Mouse (Mus musculus) midbrain, embryonic 11.5 days (tissue): ENCODE results near the gene Bap1. TPM values are rescaled to one million over a fixed set of nuclear protein-coding genes. Genes with fewer than 3 reads are reported as not detected.

Source experiments
- ATAC-seq: fragments of 200-750 bp; cut with Nextera tagmentation; 2 replicates; pipeline ENCODE4 v1.8.0; 2017; ENCODE audit warnings: moderate TSS enrichment, moderate library complexity; ENCODE audit not compliant: low FRiP score
- DNase-seq: peaks from one replicate; pipeline ENCODE4 v3.0.0; 2015; ENCODE audit warnings: low spot score; ENCODE audit errors: missing footprints
- H3K27ac ChIP-seq: fragments of 300-500 bp; sonication (generic); 2 replicates; pipeline ENCODE4 v1.5.1; 2014; ENCODE audit warnings: low read depth, low read length
- H3K27me3 ChIP-seq: fragments of 300-500 bp; sonication (generic); 2 replicates; pipeline ENCODE4 v1.6.1; 2014; ENCODE audit warnings: mild to moderate bottlenecking, low read length, moderate library complexity, mixed read lengths; ENCODE audit not compliant: control insufficient read depth, insufficient read depth
- H3K36me3 ChIP-seq: fragments of 300-500 bp; sonication (generic); 2 replicates; pipeline ENCODE4 v1.6.1; 2014; ENCODE audit warnings: mild to moderate bottlenecking, low read length, moderate library complexity, mixed read lengths; ENCODE audit not compliant: control insufficient read depth, insufficient read depth
- H3K4me1 ChIP-seq: fragments of 300-500 bp; sonication (generic); 2 replicates; pipeline ENCODE4 v1.6.1; 2014; ENCODE audit warnings: low read length; ENCODE audit not compliant: control insufficient read depth, insufficient read depth
- H3K4me2 ChIP-seq: fragments of 300-500 bp; sonication (generic); 2 replicates; pipeline ENCODE4 v1.6.1; 2014; ENCODE audit warnings: mild to moderate bottlenecking, moderate library complexity
- H3K4me3 ChIP-seq: fragments of 300-500 bp; sonication (generic); 2 replicates; pipeline ENCODE4 v1.5.1; 2014; ENCODE audit warnings: low read depth, low read length
- H3K9ac ChIP-seq: fragments of 300-500 bp; sonication (generic); 2 replicates; pipeline ENCODE4 v1.6.1; 2014; ENCODE audit warnings: low read length
- H3K9me3 ChIP-seq: fragments of 300-500 bp; sonication (generic); 2 replicates; pipeline ENCODE4 v1.6.1; 2016; ENCODE audit warnings: low read length; ENCODE audit not compliant: control insufficient read depth
- WGBS: fragments of 180-500 bp; shearing (Covaris S2); extraction: QIAGEN DNeasy Blood & Tissue Kit; methylation state at CpG from one replicate; pipeline ENCODE4 v1.1.7; 2014; 5-methylcytosine and 5-hydroxymethylcytosine counted together
- polyA plus RNA-seq: library from polyadenylated mRNA; unstranded; fragments of >200 nt; fragmentation: Nextera tagmentation; extraction: Ambion mirVana; gene quantifications from 2 replicates; pipeline ENCODE4 v1.2.1, GENCODE M21; 2014

Gene Bap1
- polyA plus RNA-seq, 1 experiment from 2014 or later, result 95.7 TPM

DNA sequence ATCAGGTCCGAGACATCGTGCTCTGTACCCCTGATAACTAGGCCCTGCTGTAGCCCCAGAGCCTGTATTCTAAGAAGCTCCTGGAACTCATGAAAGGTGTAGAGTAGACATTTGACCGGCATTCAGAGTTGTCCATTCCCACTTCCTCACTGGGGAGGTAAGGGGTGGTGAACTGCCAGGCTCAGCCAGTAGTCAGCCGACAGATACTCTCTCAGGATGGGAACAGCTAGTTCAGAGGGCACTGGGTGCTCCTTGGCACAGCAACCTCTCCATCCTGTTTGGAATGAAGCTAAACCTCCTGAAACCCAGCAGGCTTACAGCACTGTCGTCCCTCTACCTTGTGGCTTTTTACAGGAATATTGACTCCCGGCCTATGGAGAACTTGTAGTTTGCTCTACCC lies 39.4 kb upstream of the Bap1 start:
- no peak overlapping the region for H3K4me3 ChIP-seq
- H3K27me3 ChIP-seq, result no peaks in the 10 kb centered on the region
- ATAC-seq, result no peak
- H3K27ac ChIP-seq, result no peak overlapping the region
- no peak overlapping the region for H3K9ac ChIP-seq
- no peak overlapping the region for H3K4me2 ChIP-seq
- 0 out of 2 replicates have a peak, but pooled peaks cover 2% of the 10 kb centered on the region for H3K4me1 ChIP-seq
- WGBS, result 88% methylated on average over 6 of the region's 6 CpGs
- H3K9me3 ChIP-seq, result no peaks in the 10 kb centered on the region
- DNase-seq, result no peak
- H3K36me3 ChIP-seq, result no peaks in the 10 kb centered on the region

DNA sequence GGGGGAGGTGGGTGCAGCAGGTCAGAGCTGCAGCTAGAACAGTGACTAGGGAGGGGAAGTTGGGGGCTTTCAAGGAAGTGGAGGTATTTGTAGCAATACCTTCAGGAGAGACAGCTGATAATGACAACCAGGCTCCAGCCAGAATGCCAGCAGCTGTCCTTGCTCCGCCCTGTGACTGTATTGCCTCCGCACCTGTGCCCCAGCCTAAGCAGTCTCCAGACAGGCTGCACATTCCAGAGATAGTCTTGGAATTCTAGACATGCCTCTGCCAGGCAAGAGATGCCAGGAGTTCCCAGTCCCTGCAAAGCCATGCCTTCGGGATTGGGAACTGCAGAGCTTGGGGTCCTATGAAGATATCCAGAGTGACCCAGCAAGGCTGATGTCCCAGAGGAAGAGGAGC lies 38.8 kb upstream of the Bap1 start:
- no peak for ATAC-seq
- no peak overlapping the region for H3K9ac ChIP-seq
- 89% methylated on average over 3 of the region's 3 CpGs for WGBS

DNA sequence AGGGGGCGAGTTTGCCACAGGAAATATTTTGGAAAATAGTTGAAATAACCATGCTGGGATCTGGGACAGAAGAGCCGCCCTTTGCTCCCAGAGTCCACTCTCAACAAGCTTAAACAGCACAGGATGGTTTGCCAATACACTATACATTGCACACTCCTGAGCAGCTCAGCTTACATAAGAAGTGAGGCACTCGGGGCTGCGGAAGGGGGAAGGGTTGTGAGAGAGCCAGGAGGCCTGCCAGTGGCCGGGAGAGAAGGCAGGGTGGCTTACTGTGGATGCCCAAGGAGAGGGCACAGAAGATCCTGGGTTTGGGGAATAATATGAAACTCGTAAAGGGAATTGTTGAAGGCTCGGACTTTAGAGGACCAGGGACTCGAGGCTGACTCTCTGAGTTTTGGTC lies 37.4 kb upstream of the Bap1 start:
- Histone ChIP-seq H3K9me3 (no peaks in the 10 kb centered on the region), H3K4me1 (no peaks in the 10 kb centered on the region), H3K27me3 (no peaks in the 10 kb centered on the region), H3K9ac (no peak overlapping the region), H3K4me3 (no peak overlapping the region), H3K4me2 (no peak overlapping the region), H3K27ac (no peak overlapping the region), H3K36me3 (no peaks in the 10 kb centered on the region)
- peak; percentile 65 for DNase-seq
- WGBS, result 74% methylated on average over 8 of the region's 8 CpGs
- ATAC-seq, result no peak

More for the DNA sequence above, 38.8 kb upstream of the Bap1 start:
- Histone ChIP-seq H3K36me3 (no peaks in the 10 kb centered on the region), H3K4me3 (no peak overlapping the region), H3K4me2 (no peak overlapping the region), H3K27me3 (no peaks in the 10 kb centered on the region), H3K27ac (no peak overlapping the region), H3K4me1 (no peaks in the 10 kb centered on the region), H3K9me3 (no peaks in the 10 kb centered on the region)
- no peak for DNase-seq

DNA sequence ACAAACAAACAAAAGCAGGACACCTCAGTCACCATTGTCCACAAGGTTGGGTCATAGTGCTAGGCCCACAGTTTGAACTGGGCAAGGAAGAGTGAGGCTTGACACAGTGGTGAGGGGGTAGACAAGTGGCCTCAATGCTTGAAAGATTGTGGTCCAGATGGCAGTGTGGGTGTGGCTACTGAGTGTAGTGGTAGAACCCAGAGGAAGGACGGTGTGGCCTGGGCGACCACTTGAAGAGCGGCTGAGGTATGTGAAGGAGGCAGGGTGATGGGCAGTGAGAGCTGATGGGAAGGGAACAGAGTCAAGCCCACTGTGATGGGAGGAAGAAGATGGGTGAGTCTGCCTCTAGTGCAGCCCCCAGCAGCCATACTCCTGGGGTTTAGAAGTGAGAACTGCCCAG lies 36.6 kb upstream of the Bap1 start:
- no peaks in the 10 kb centered on the region for H3K27me3 ChIP-seq
- no peak overlapping the region for H3K4me2 ChIP-seq
- H3K36me3 ChIP-seq, result no peaks in the 10 kb centered on the region
- no peak overlapping the region for H3K4me3 ChIP-seq
- no peaks in the 10 kb centered on the region for H3K9me3 ChIP-seq
- no peak overlapping the region for H3K27ac ChIP-seq
- ATAC-seq, result no peak
- WGBS, result 94% methylated on average over 3 of the region's 3 CpGs
- H3K4me1 ChIP-seq, result no peaks in the 10 kb centered on the region
- no peak overlapping the region for H3K9ac ChIP-seq
- DNase-seq, result peak; percentile 33

DNA sequence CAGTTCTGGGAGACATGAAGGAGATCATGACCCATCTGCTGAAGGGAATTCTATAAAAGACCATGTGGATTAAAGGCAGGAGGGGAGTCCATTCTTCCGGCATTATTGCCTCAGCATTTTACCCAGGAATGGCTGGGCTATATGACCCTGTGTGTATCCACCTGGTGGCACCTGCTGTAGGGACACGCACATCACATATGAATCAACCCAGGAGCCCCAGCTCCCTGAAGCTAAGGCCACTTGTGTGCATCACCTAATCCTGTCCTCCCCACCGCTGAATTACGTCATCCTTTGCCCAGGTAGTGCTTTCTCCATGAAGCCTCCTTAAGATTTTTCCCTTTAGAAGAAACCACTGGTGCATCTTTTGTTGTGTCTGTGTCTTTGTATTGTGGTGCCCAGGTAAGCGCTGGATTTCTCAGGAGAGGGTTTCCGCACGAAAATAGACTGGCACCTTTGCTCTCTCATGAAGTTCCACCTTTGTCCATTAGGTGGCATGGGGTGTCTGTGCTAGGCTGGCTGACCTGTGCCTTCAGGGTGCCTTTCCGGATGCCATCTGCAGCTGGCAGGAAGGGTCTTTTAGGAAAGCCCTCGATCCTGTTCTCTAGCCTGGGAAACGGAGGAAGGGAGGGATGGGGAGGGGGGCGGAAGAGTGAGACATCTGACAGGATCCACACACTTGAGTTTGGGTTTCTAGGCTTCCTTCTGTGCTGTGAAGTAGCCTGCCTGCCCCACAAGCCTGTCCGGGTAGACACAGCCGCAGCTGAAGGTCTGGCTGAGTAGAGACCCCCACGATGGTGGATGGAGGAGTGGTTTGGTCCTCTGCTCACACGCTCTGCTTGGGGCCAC lies 35.9 kb upstream of the Bap1 start:
- H3K4me3 ChIP-seq, result no peak overlapping the region
- 41% methylated on average over 15 of the region's 15 CpGs for WGBS
- no peaks in the 10 kb centered on the region for H3K36me3 ChIP-seq
- H3K4me1 ChIP-seq, result no peaks in the 10 kb centered on the region
- peak overlapping the region; percentile 8; the same call in 1 of the 2 replicates for H3K27ac ChIP-seq
- H3K9me3 ChIP-seq, result no peaks in the 10 kb centered on the region
- no peak overlapping the region for H3K4me2 ChIP-seq
- DNase-seq (peak; percentile 94), ATAC-seq (peak; percentile 50)
- no peaks in the 10 kb centered on the region for H3K27me3 ChIP-seq
- peak overlapping the region; percentile 38 for H3K9ac ChIP-seq

DNA sequence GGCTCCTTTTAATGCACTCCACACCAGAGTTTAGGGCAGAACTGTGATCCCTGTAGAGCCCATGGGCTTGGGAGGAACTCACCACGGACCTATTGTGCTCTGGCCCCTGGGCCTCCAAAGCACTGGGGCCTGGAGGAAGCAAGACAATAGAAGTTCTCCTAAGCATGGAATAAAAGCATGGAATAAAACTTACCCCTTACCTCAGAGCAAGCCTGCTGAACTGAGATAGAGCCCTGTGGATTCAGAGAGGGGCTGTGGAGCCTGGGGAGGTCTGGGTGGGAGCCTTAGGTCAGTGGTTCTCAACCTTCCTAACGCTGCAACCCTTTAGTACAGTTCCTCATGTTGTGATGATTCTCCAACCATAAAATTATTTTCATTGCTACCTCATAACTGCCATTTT lies 34.4 kb upstream of the Bap1 start, which contains the start of gene Nisch:
Gene Nisch, minus strand, starts transcription at position 101 of the 400 bp plus-strand sequence.
- Histone ChIP-seq H3K4me1 (no peaks in the 10 kb centered on the region), H3K27me3 (no peaks in the 10 kb centered on the region), H3K27ac (peak within 1 kb of the TSS; percentile 8; the same call in 1 of the 2 replicates), H3K4me2 (no peak within 1 kb of the TSS), H3K9me3 (no peaks in the 10 kb centered on the region), H3K4me3 (no peak within 1 kb of the TSS), H3K36me3 (no peaks in the 10 kb centered on the region), H3K9ac (peak within 1 kb of the TSS; percentile 38)
- DNase-seq, result peak; percentile 81
- 61% methylated on average over 2 of the region's 2 CpGs for WGBS
- ATAC-seq, result no peak

DNA sequence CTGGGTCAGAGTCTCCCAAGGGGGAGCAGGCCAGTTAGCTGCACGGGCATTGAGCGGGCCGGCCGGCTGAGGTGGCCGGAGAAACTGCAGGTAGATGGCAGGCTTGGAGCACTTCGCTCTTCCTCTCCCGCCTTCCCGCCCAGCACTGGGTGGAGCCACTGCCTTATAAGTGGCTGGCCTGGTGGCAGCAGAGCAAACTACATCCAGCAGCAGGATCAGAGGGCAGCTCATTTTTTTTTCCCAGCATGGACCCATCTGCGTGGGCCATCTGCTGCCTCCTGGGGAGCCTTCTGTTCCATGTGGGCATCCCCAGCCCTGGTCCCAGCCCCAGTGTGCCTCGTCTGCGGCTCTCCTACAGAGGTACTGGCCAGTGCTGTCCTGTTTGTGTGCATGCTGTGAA lies 33.6 kb upstream of the Bap1 start, which contains the start of gene Sema3g:
Gene Sema3g, plus strand, starts transcription at position 195 of the 400 bp plus-strand sequence.
- no peak within 1 kb of the TSS for H3K4me3 ChIP-seq
- 21% methylated on average over 11 of the region's 11 CpGs for WGBS
- H3K27ac ChIP-seq, result no peak within 1 kb of the TSS
- H3K4me2 ChIP-seq, result no peak within 1 kb of the TSS
- no peaks in the 10 kb centered on the region for H3K36me3 ChIP-seq
- DNase-seq (peak; percentile 82), ATAC-seq (peak; percentile 67; the same call in 1 of the 2 replicates)
- no peaks in the 10 kb centered on the region for H3K27me3 ChIP-seq
- no peak within 1 kb of the TSS for H3K9ac ChIP-seq
- no peaks in the 10 kb centered on the region for H3K4me1 ChIP-seq
- no peaks in the 10 kb centered on the region for H3K9me3 ChIP-seq

DNA sequence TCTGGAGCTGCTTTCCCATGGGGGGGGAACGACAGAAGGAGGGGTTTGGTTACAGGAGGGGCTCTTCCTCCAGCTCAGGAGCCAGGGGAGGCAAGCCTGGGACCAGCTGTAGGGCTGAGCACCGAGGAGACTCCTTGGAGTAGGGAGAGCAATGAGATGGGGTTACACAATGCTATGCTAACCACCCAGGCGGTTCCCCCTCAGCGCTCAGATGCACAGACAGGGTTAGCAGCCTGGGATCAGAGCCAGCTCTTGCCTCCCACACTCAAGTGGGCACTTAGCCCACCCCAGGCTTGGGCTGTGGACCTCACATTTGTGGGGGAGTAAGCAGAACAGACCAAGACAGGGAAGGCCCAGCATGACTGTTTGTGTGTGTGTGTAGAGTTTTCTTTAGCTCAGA lies 24.3 kb upstream of the Bap1 start:
- Histone ChIP-seq H3K9me3 (no peaks in the 10 kb centered on the region), H3K36me3 (no peaks in the 10 kb centered on the region), H3K4me3 (no peak overlapping the region), H3K4me1 (no peaks in the 10 kb centered on the region), H3K4me2 (no peak overlapping the region), H3K27ac (no peak overlapping the region), H3K27me3 (no peaks in the 10 kb centered on the region), H3K9ac (no peak overlapping the region)
- DNase-seq (peak; percentile 62), ATAC-seq (no peak)
- WGBS, result 72% methylated on average over 4 of the region's 4 CpGs

DNA sequence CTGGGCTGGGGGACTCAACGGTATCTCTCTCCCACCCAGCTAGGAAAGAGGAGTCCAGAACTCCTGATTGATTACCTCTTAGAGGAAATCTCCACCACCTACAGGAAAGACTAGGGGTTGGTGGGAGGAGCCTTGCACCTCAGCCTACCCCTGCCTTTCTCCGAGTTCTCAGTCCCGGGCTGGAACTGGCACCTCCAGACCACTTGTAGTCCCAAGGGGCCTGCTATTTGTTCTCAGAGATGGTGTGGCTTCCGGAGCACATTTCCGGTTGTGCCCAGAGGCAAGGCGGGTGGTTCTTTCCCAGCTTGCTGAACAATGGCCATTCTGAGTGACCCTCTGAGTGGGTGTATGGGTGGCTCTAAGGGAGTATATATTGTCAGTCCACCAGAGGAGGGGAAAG lies 23.0 kb upstream of the Bap1 start:
- DNase-seq, result peak; percentile 19
- Histone ChIP-seq H3K4me1 (no peaks in the 10 kb centered on the region), H3K27me3 (no peaks in the 10 kb centered on the region), H3K9me3 (no peaks in the 10 kb centered on the region), H3K36me3 (no peaks in the 10 kb centered on the region), H3K4me3 (no peak overlapping the region), H3K4me2 (no peak overlapping the region), H3K27ac (no peak overlapping the region), H3K9ac (no peak overlapping the region)
- WGBS, result 79% methylated on average over 6 of the region's 6 CpGs
- ATAC-seq, result no peak
